Mouse (Mus musculus): ENCODE measurements at regions not wholly inside any gene's neighbourhood (a gene's known extent, or its start where the extent isn't known, plus 50 kb on each side); places are given as distances from the start of the nearest gene placed in this dataset.

DNA sequence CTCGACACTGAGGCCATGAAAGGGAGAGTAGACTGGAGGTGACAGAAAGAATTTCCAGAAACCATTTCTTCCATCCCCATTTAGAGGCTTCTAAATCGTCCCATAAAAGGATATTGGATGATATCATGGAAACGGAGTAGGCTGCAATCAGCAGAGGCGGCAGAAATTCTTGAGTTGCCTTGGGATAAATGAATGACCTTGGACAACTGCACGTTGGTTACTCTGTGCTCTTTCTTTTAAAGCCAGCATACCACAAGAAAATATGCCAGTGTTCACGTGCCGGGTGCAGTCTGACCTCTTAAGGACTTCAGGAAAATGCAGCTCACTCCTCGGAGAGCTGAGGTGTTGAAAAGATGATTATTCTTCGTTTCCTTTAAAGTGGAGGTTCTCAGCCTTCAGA, 186.7 kb downstream of the Dyrk2 start:
- Histone ChIP-seq H3K4me2 (replicated peaks) (no peak overlapping the region), H3K4me3 (no peak overlapping the region), H3K4me1 (0 out of 2 replicates have a peak, but pooled peaks cover 9% of the 10 kb centered on the region), H3K27me3 (replicated peaks) (no peaks in the 10 kb centered on the region), H3K27ac (no peak overlapping the region), H3K9me3 (no peaks in the 10 kb centered on the region), H3K36me3 (no peaks in the 10 kb centered on the region), H3K9ac (no peak overlapping the region)
- no peak for ATAC-seq (ENCODE audit: low FRiP score, low read depth)
- 85% methylated on average over 9 of the region's 9 CpGs for WGBS

DNA sequence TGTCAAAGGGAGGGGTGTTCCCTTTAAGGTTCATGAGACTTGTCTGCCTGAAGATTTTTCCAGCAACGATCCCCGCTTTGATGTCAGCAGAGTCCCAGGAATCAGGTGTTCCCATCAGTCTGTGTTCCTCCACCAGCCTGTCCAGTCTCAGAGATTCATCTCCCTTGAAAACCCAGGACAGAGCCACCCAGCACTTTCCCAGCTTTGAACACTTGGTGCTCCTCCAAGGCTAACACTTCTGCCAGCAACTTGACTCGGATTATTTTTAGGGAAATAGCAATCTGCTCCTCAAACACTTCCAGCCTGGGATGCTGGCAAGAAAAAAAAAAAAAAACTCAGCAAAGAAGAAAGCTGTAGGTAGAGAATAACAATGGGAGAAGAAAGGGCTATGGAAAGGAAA, 170.7 kb downstream of the Dyrk2 start:
- Histone ChIP-seq H3K4me2 (replicated peaks) (no peak overlapping the region), H3K4me1 (no peaks in the 10 kb centered on the region), H3K4me3 (no peak overlapping the region), H3K9me3 (no peaks in the 10 kb centered on the region), H3K9ac (no peak overlapping the region), H3K27ac (no peak overlapping the region), H3K27me3 (replicated peaks) (no peaks in the 10 kb centered on the region), H3K36me3 (no peaks in the 10 kb centered on the region)
- WGBS, result 82% methylated on average over 3 of the region's 3 CpGs
- ATAC-seq (ENCODE audit: low FRiP score, low read depth), result no peak

DNA sequence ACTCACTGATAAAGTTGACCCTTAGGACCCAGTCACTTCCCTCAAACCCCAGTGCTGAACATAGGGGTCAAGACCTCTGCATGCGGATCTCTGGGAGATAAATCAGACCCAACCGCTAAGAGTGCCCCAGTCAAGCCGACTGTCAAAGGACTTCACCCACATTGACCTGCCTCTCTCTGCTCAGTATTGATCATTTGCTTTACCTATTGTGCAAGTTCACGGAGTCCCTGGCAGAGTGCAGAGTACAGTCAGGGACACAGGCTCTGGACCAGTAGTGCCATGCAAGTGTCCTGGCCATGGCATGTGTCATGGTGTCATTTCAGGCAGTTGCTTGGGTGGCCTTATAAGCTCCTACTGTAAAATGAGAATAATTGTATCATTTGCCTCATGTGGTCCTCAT, 169.9 kb downstream of the Dyrk2 start:
- Histone ChIP-seq H3K4me3 (no peak overlapping the region), H3K9ac (no peak overlapping the region), H3K27ac (no peak overlapping the region), H3K4me1 (no peaks in the 10 kb centered on the region), H3K27me3 (replicated peaks) (no peaks in the 10 kb centered on the region), H3K4me2 (replicated peaks) (no peak overlapping the region), H3K36me3 (no peaks in the 10 kb centered on the region), H3K9me3 (no peaks in the 10 kb centered on the region)
- WGBS, result 86% methylated on average over 4 of the region's 4 CpGs
- ATAC-seq (ENCODE audit: low FRiP score, low read depth), result no peak

DNA sequence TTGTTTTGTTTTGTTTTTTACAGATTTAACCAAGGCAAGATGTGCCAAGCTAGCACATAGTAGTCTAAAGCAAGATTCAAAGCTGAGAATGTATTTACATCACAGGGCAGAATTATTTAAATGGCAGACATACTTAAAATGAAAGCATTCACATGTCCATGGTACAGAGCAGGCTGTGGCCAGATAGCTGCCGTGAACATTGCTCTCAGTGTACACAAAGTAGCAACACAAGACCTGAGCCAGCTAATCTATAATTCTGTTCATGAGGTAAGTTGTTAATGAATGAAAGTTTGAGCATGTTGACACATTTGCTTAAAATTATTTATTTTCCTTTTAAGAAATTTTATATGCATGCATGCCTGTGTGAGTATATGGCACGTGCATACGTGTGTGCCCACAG, 164.0 kb downstream of the Dyrk2 start:
- no peaks in the 10 kb centered on the region; the same call in 1 of the 2 replicates for H3K4me1 ChIP-seq
- H3K4me3 ChIP-seq, result no peak overlapping the region
- no peak overlapping the region for H3K27ac ChIP-seq
- H3K9me3 ChIP-seq, result no peaks in the 10 kb centered on the region
- H3K27me3 ChIP-seq (replicated peaks), result no peaks in the 10 kb centered on the region
- no peak for ATAC-seq (ENCODE audit: low FRiP score, low read depth)
- H3K9ac ChIP-seq, result no peak overlapping the region
- H3K36me3 ChIP-seq, result no peaks in the 10 kb centered on the region
- WGBS, result 96% methylated on average over 3 of the region's 3 CpGs
- H3K4me2 ChIP-seq (replicated peaks), result no peak overlapping the region

DNA sequence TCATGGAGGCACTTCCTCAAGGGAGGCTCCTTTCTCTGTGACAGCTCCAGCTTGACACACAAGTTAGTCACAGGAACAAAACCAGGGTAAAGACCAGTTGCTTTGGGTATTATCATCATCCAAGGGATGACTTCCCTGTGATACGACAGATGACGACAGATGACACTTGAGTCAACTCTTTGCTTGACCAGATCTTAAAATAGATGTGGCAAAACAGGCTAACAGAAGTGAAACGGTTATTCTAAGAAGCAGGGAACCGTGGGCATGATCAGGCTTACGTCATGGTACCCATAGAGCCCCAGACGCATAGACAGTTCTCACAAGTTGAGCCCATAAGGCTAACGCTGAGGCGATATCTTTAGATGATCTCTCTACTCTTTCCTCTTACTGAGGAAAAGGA, 160.3 kb downstream of the Dyrk2 start:
- H3K27ac ChIP-seq, result no peak overlapping the region
- WGBS, result 92% methylated on average over 8 of the region's 8 CpGs

DNA sequence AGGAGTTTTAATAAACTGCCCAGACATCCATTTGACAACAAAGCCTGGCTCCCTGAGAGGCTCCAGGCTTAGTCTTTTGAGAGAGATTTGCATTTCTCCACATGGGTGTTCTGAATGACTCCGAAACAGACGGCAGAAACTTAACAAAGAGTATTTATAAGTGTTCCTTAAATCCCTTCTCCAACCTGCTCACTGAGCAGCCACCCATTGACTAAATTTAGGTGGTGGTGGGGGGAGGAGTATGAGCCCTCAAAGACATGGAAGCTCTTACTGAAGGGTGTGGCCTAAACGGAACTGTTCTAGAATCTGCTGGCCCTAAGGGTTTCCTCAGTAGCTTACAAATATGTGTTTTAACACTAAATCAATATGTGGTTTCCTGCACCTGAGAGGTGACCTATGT, 158.5 kb downstream of the Dyrk2 start:
- no peak overlapping the region for H3K27ac ChIP-seq

More for the DNA sequence above, 160.3 kb downstream of the Dyrk2 start:
- ATAC-seq (ENCODE audit: low FRiP score, low read depth), result no peak
- H3K9me3 ChIP-seq, result no peaks in the 10 kb centered on the region
- no peaks in the 10 kb centered on the region for H3K27me3 ChIP-seq (replicated peaks)
- H3K4me3 ChIP-seq, result no peak overlapping the region
- no peaks in the 10 kb centered on the region; the same call in 1 of the 2 replicates for H3K4me1 ChIP-seq
- no peak overlapping the region for H3K9ac ChIP-seq
- H3K36me3 ChIP-seq, result no peaks in the 10 kb centered on the region
- no peak overlapping the region for H3K4me2 ChIP-seq (replicated peaks)

DNA sequence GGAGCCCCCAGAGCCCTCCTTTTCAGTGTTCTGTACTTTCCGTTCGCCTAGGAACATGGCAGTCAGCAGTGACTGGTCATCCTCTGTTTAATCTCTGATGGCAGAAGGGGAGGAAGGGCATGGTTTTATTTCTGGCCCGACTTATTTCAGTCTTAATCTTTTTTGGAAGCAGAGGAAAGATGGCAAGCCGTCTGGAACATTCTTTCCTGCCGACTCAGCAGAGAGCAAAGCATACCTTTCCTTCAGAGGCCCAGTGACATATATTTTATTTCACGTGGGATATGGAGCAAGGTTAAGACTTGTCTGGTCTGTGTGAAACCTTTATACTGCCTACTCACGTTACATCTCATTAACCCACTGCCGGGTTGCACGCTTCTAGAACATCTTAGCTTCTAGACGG, 158.1 kb downstream of the Dyrk2 start:
- H3K9ac ChIP-seq, result no peak overlapping the region

More for the DNA sequence above, 158.5 kb downstream of the Dyrk2 start:
- ATAC-seq (ENCODE audit: low FRiP score, low read depth), result no peak
- Histone ChIP-seq H3K4me1 (no peaks in the 10 kb centered on the region; the same call in 1 of the 2 replicates), H3K9ac (no peak overlapping the region), H3K36me3 (no peaks in the 10 kb centered on the region), H3K4me3 (no peak overlapping the region), H3K27me3 (replicated peaks) (no peaks in the 10 kb centered on the region), H3K4me2 (replicated peaks) (no peak overlapping the region), H3K9me3 (no peaks in the 10 kb centered on the region)
- 54% methylated on average over 3 of the region's 3 CpGs for WGBS

DNA sequence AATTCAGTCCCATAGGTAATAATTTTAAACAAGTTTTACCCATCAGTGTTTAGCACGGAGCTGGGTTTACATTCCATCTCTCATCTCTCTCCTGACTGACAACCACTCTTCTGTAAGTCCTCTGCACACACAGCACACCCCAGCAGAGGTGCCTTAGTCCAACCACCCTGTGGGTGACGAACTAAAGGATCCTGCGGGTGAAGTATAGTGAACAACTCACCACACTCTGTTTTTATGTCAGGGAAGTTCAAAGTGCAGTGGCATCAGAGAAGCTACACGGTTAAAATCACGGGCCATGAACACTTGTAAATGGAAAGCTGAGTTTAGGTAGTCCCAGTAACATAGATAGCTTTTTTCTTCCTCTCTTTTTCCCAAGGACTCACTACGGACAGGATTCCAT, 157.1 kb downstream of the Dyrk2 start:
- H3K9ac ChIP-seq, result no peak overlapping the region
- ATAC-seq (ENCODE audit: low FRiP score, low read depth), result no peak
- 88% methylated on average over 6 of the region's 6 CpGs for WGBS
- no peak overlapping the region for H3K4me3 ChIP-seq
- no peaks in the 10 kb centered on the region for H3K4me1 ChIP-seq
- H3K4me2 ChIP-seq (replicated peaks), result no peak overlapping the region
- no peaks in the 10 kb centered on the region for H3K36me3 ChIP-seq
- no peaks in the 10 kb centered on the region for H3K9me3 ChIP-seq
- H3K27me3 ChIP-seq (replicated peaks), result no peaks in the 10 kb centered on the region
- H3K27ac ChIP-seq, result no peak overlapping the region

More for the DNA sequence above, 158.1 kb downstream of the Dyrk2 start:
- 77% methylated on average over 10 of the region's 10 CpGs for WGBS
- ATAC-seq (ENCODE audit: low FRiP score, low read depth), result no peak
- Histone ChIP-seq H3K4me3 (no peak overlapping the region), H3K27me3 (replicated peaks) (no peaks in the 10 kb centered on the region), H3K36me3 (no peaks in the 10 kb centered on the region), H3K27ac (no peak overlapping the region), H3K9me3 (no peaks in the 10 kb centered on the region), H3K4me2 (replicated peaks) (no peak overlapping the region), H3K4me1 (no peaks in the 10 kb centered on the region; the same call in 1 of the 2 replicates)

DNA sequence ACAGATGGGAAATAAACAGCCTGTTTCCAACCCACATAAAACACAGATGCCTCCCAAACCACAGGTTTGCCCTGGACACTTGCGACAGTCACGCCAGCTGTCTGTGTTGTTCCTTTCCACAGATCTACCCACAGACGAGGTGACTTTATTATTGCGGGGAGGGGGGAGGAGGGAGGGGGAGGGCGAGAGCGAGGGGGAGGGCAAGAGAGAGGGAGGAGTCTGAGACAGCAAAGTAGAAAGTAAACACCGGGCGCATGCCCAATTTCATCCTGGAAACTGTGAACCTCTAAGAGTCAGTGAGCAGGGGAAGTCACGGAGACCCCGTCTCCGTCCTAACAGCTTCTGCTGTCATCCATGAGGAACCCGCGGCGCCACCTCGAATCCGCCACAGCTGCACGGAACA, 155.8 kb downstream of the Dyrk2 start:
- Histone ChIP-seq H3K4me3 (no peak overlapping the region), H3K27me3 (replicated peaks) (no peaks in the 10 kb centered on the region), H3K9ac (no peak overlapping the region), H3K4me2 (replicated peaks) (no peak overlapping the region), H3K27ac (no peak overlapping the region), H3K36me3 (no peaks in the 10 kb centered on the region), H3K9me3 (no peaks in the 10 kb centered on the region), H3K4me1 (no peaks in the 10 kb centered on the region)
- WGBS, result 85% methylated on average over 17 of the region's 17 CpGs
- ATAC-seq (ENCODE audit: low FRiP score, low read depth), result no peak

DNA sequence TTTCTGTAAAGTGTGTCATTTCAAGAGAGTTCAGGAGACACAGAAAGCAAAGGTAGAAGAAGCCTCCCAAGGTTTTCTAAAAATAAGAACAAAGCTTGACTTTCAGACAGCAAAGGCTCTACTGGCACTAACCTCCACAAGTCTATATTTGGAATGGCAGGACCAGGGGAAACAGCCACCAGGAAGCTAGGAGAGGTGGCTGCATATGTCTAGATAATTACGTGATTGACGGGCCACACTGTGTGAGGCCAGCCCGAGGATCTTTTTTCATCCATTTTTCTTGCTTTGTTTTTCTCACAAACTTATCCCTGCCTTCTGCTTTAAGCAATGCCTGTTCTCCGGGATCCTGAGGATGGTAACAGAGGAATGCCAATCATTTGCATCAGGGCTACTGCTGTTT, 155.4 kb downstream of the Dyrk2 start:
- H3K4me2 ChIP-seq (replicated peaks), result no peak overlapping the region
- no peaks in the 10 kb centered on the region for H3K27me3 ChIP-seq (replicated peaks)
- no peaks in the 10 kb centered on the region for H3K4me1 ChIP-seq
- no peaks in the 10 kb centered on the region for H3K9me3 ChIP-seq
- no peak for ATAC-seq (ENCODE audit: low FRiP score, low read depth)
- no peak overlapping the region for H3K4me3 ChIP-seq
- H3K27ac ChIP-seq, result no peak overlapping the region
- H3K36me3 ChIP-seq, result no peaks in the 10 kb centered on the region
- no peak overlapping the region for H3K9ac ChIP-seq
- WGBS, result 88% methylated on average over 4 of the region's 4 CpGs

DNA sequence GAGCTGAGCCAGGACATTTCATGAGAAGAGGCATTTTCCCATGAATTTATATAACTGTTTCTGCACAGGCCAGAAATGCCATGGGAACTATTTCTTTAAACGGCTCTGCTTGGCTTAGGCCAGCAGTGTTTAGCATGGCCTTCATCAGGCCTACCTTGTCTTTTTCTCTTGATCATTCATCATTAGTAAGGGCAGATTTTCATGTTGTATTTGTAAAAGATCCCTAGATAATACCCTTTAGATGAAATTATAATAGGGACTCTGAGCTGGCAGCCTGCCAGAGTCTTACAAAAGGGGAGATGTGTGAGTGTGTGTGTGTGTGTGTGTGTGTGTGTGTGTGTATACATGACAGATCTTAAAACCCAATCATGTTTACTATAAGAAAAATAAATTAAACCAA, 149.4 kb downstream of the Dyrk2 start:
- WGBS, result 56% methylated on average over 1 of the region's 1 CpGs
- Histone ChIP-seq H3K9ac (no peak overlapping the region), H3K27me3 (replicated peaks) (no peaks in the 10 kb centered on the region), H3K4me3 (no peak overlapping the region), H3K9me3 (no peaks in the 10 kb centered on the region), H3K27ac (no peak overlapping the region), H3K4me2 (replicated peaks) (no peak overlapping the region), H3K4me1 (no peaks in the 10 kb centered on the region), H3K36me3 (no peaks in the 10 kb centered on the region)
- ATAC-seq (ENCODE audit: low FRiP score, low read depth), result no peak

DNA sequence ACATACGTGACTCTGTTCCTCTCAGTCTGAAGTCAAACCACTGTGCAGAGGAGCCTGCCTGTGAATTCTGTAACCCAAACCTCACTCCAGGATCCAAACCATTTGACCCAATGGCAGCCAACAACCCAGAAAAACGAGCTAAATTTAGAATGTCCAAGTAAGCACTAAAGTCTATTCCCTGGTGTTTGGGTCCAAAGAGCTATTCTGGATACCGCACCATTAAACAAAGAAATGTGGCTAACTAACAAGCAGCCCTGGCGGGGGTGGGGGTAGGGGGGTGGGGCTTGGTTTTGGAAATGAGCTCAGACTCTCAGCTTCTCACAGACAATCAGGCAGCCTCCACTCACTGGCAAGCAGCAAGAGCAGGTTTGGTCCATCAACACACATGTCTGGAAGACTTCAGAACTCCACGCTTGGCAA, 147.9 kb downstream of the Dyrk2 start:
- Histone ChIP-seq H3K27ac (no peak overlapping the region), H3K4me1 (no peaks in the 10 kb centered on the region), H3K9ac (no peak overlapping the region), H3K9me3 (no peaks in the 10 kb centered on the region), H3K4me3 (no peak overlapping the region), H3K4me2 (replicated peaks) (no peak overlapping the region), H3K27me3 (replicated peaks) (no peaks in the 10 kb centered on the region), H3K36me3 (no peaks in the 10 kb centered on the region)
- no peak for ATAC-seq (ENCODE audit: low FRiP score, low read depth)
- WGBS, result 60% methylated on average over 5 of the region's 5 CpGs

DNA sequence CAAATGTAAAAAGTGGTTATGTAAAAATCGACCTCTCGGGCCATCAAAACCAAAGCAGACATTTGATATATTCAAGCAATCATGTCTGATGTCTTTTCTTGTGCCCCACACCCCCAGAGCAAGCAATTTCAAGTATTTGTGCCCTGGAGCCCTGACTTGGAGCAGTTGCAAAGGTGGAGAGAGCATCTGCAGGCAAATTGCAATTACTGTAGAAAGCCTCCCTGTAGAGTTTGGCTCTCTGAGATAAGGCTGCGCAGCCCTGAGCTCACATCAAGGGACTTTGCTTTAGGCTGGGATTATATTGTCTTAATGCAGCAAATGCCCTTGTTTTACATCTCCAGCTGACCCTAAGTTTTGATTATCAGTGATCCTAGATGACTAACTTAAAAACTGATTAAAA, 147.3 kb downstream of the Dyrk2 start:
- Histone ChIP-seq H3K9ac (no peak overlapping the region), H3K4me3 (no peak overlapping the region), H3K36me3 (no peaks in the 10 kb centered on the region), H3K27me3 (replicated peaks) (no peaks in the 10 kb centered on the region), H3K9me3 (no peaks in the 10 kb centered on the region), H3K27ac (no peak overlapping the region), H3K4me1 (no peaks in the 10 kb centered on the region), H3K4me2 (replicated peaks) (no peak overlapping the region)
- 67% methylated on average over 3 of the region's 3 CpGs for WGBS
- no peak for ATAC-seq (ENCODE audit: low FRiP score, low read depth)

Measured in neural tube, embryonic 12.5 days (tissue).